Mouse (Mus musculus) midbrain, embryonic 15.5 days (tissue): ENCODE measurements around the gene Samd14. TPM values are rescaled to one million over a fixed set of nuclear protein-coding genes. Genes with fewer than 3 reads are reported as not detected.

ENCODE experiments used
- ATAC-seq: fragments of 200-750 bp; cut with Nextera tagmentation; replicated peaks from 2 replicates; pipeline ENCODE4 v1.8.0; 2017; ENCODE audit warnings: moderate TSS enrichment
- H3K27ac ChIP-seq: fragments of 300-500 bp; sonication (generic); 2 replicates; pipeline ENCODE4 v1.5.1; 2015; ENCODE audit warnings: mild to moderate bottlenecking, inconsistent platforms
- H3K27me3 ChIP-seq: fragments of 300-500 bp; sonication (generic); replicated peaks from 2 replicates; pipeline ENCODE4 v1.6.1; 2015; ENCODE audit warnings: inconsistent platforms
- H3K36me3 ChIP-seq: fragments of 300-500 bp; sonication (generic); replicated peaks from 2 replicates; pipeline ENCODE4 v1.6.1; 2015; ENCODE audit warnings: inconsistent platforms
- H3K4me1 ChIP-seq: fragments of 300-500 bp; sonication (generic); 2 replicates; pipeline ENCODE4 v1.6.1; 2015; ENCODE audit warnings: inconsistent platforms
- H3K4me2 ChIP-seq: fragments of 300-500 bp; sonication (generic); 2 replicates; pipeline ENCODE4 v1.6.1; 2015; ENCODE audit warnings: inconsistent platforms, mild to moderate bottlenecking, moderate library complexity
- H3K4me3 ChIP-seq: fragments of 300-500 bp; sonication (generic); 2 replicates; pipeline ENCODE4 v1.5.1; 2015; ENCODE audit warnings: mild to moderate bottlenecking, inconsistent platforms
- H3K9ac ChIP-seq: fragments of 300-500 bp; sonication (generic); 2 replicates; pipeline ENCODE4 v1.6.1; 2015; ENCODE audit warnings: mild to moderate bottlenecking, inconsistent platforms
- H3K9me3 ChIP-seq: fragments of 300-500 bp; sonication (generic); 2 replicates; pipeline ENCODE4 v1.6.1; 2016; ENCODE audit warnings: inconsistent platforms
- WGBS: fragments of 180-500 bp; shearing (Covaris S2); methylation state at CpG from one replicate; pipeline ENCODE4 v1.1.7; 2015; ENCODE audit warnings: mixed read lengths; 5-methylcytosine and 5-hydroxymethylcytosine counted together
- polyA plus RNA-seq: library from polyadenylated mRNA; unstranded; fragments of >200 nt; fragmentation: Nextera tagmentation; extraction: Ambion mirVana; gene quantifications from 2 replicates; pipeline ENCODE4 v1.2.1, GENCODE M21; 2015

Samd14 gene
- polyA plus RNA-seq, 1 experiment from 2014 or later, result 177 TPM

GRCm38 (mm10) chr11:95043608-95044007 lies 33.9 kb downstream of the Samd14 start:
- no peak overlapping the region for H3K9ac ChIP-seq
- H3K4me3 ChIP-seq, result no peak overlapping the region
- H3K27me3 ChIP-seq, result no peaks in the 10 kb centered on the region
- ATAC-seq, result no peak
- peaks cover 24% of the 10 kb centered on the region for H3K4me1 ChIP-seq
- H3K9me3 ChIP-seq, result no peaks in the 10 kb centered on the region
- H3K27ac ChIP-seq, result no peak overlapping the region
- no peak overlapping the region for H3K4me2 ChIP-seq
- WGBS, result 60% methylated on average over 7 of the region's 7 CpGs
- H3K36me3 ChIP-seq, result no peaks in the 10 kb centered on the region

- no peaks in the 10 kb centered on the region for H3K27me3 ChIP-seq
- no peak overlapping the region for H3K27ac ChIP-seq
- no peak overlapping the region for H3K4me2 ChIP-seq
- no peak overlapping the region for H3K9ac ChIP-seq
- peaks cover 24% of the 10 kb centered on the region for H3K4me1 ChIP-seq
- H3K4me3 ChIP-seq, result no peak overlapping the region
- no peak for ATAC-seq
- 55% methylated on average over 12 of the region's 13 CpGs for WGBS
- H3K9me3 ChIP-seq, result no peaks in the 10 kb centered on the region
- no peaks in the 10 kb centered on the region for H3K36me3 ChIP-seq
Measured at GRCm38 (mm10) chr11:95044185-95044870, 34.6 kb downstream of the Samd14 start.

GRCm38 (mm10) chr11:95046980-95047680 lies 37.5 kb downstream of the Samd14 start:
- no peaks in the 10 kb centered on the region for H3K36me3 ChIP-seq
- H3K4me2 ChIP-seq, result no peak overlapping the region
- peaks cover 3% of the 10 kb centered on the region for H3K4me1 ChIP-seq
- no peaks in the 10 kb centered on the region for H3K9me3 ChIP-seq
- 64% methylated on average over 9 of the region's 9 CpGs for WGBS
- no peaks in the 10 kb centered on the region for H3K27me3 ChIP-seq
- H3K9ac ChIP-seq, result no peak overlapping the region
- no peak; the same call in 1 of the 2 replicates for ATAC-seq
- no peak overlapping the region for H3K27ac ChIP-seq
- no peak overlapping the region for H3K4me3 ChIP-seq

GRCm38 (mm10) chr11:95053062-95053461 lies 43.4 kb downstream of the Samd14 start:
- H3K9me3 ChIP-seq, result no peaks in the 10 kb centered on the region
- no peak for ATAC-seq
- peaks cover 5% of the 10 kb centered on the region; the same call in 1 of the 2 replicates for H3K4me1 ChIP-seq
- WGBS, result 76% methylated on average over 9 of the region's 9 CpGs
- H3K4me3 ChIP-seq, result no peak overlapping the region
- no peak overlapping the region for H3K27ac ChIP-seq
- peaks cover 6% of the 10 kb centered on the region; the same call in 1 of the 2 replicates for H3K27me3 ChIP-seq
- H3K9ac ChIP-seq, result no peak overlapping the region
- H3K36me3 ChIP-seq, result no peaks in the 10 kb centered on the region; the same call in 1 of the 2 replicates
- H3K4me2 ChIP-seq, result no peak overlapping the region

- ATAC-seq, result peak; percentile 42; the same call in 1 of the 2 replicates
- no peak overlapping the region for H3K9ac ChIP-seq
- peaks cover 5% of the 10 kb centered on the region; the same call in 1 of the 2 replicates for H3K4me1 ChIP-seq
- H3K36me3 ChIP-seq, result no peaks in the 10 kb centered on the region; the same call in 1 of the 2 replicates
- no peak overlapping the region for H3K27ac ChIP-seq
- peak overlapping the region; percentile 28 for H3K4me2 ChIP-seq
- H3K4me3 ChIP-seq, result no peak overlapping the region; the same call in 1 of the 2 replicates
- no peaks in the 10 kb centered on the region for H3K9me3 ChIP-seq
- peaks cover 8% of the 10 kb centered on the region; the same call in 1 of the 2 replicates for H3K27me3 ChIP-seq
- 22% methylated on average over 19 of the region's 19 CpGs for WGBS
Measured at GRCm38 (mm10) chr11:95056768-95057501, 47.3 kb downstream of the Samd14 start.

GRCm38 (mm10) chr11:95069226-95069957 lies 59.7 kb downstream of the Samd14 start:
- Histone ChIP-seq H3K4me1 (peaks cover 1% of the 10 kb centered on the region; the same call in 1 of the 2 replicates), H3K27ac (no peak overlapping the region), H3K27me3 (peaks cover 4% of the 10 kb centered on the region; the same call in 1 of the 2 replicates), H3K9ac (no peak overlapping the region), H3K4me2 (no peak overlapping the region), H3K4me3 (no peak overlapping the region), H3K36me3 (peaks cover 4% of the 10 kb centered on the region; the same call in 1 of the 2 replicates), H3K9me3 (no peaks in the 10 kb centered on the region)
- ATAC-seq, result no peak
- WGBS, result 86% methylated on average over 10 of the region's 10 CpGs

- Histone ChIP-seq H3K36me3 (peaks cover 2% of the 10 kb centered on the region; the same call in 1 of the 2 replicates), H3K9me3 (no peaks in the 10 kb centered on the region), H3K4me2 (no peak overlapping the region), H3K27ac (no peak overlapping the region), H3K27me3 (peaks cover 14% of the 10 kb centered on the region; the same call in 1 of the 2 replicates), H3K4me3 (no peak overlapping the region), H3K9ac (no peak overlapping the region), H3K4me1 (peaks cover 11% of the 10 kb centered on the region)
- no peak for ATAC-seq
- 69% methylated on average over 8 of the region's 8 CpGs for WGBS
Measured at GRCm38 (mm10) chr11:95070140-95071107, 60.7 kb downstream of the Samd14 start.

GRCm38 (mm10) chr11:95071266-95071665 lies 61.6 kb downstream of the Samd14 start:
- Histone ChIP-seq H3K9ac (no peak overlapping the region), H3K4me2 (no peak overlapping the region), H3K27me3 (peaks cover 16% of the 10 kb centered on the region; the same call in 1 of the 2 replicates), H3K9me3 (no peaks in the 10 kb centered on the region), H3K4me1 (peaks cover 19% of the 10 kb centered on the region), H3K4me3 (no peak overlapping the region), H3K27ac (no peak overlapping the region), H3K36me3 (no peaks in the 10 kb centered on the region)
- no peak for ATAC-seq
- 45% methylated on average over 7 of the region's 7 CpGs for WGBS

GRCm38 (mm10) chr11:95072136-95072535 lies 62.5 kb downstream of the Samd14 start:
- Histone ChIP-seq H3K9me3 (no peaks in the 10 kb centered on the region), H3K9ac (no peak overlapping the region), H3K4me2 (no peak overlapping the region), H3K36me3 (no peaks in the 10 kb centered on the region), H3K4me1 (peaks cover 26% of the 10 kb centered on the region), H3K27ac (no peak overlapping the region), H3K4me3 (no peak overlapping the region), H3K27me3 (peaks cover 17% of the 10 kb centered on the region; the same call in 1 of the 2 replicates)
- ATAC-seq, result no peak
- WGBS, result 60% methylated on average over 8 of the region's 8 CpGs

- Histone ChIP-seq H3K27ac (no peak overlapping the region), H3K4me3 (no peak overlapping the region), H3K27me3 (peaks cover 23% of the 10 kb centered on the region; the same call in 1 of the 2 replicates), H3K36me3 (no peaks in the 10 kb centered on the region), H3K4me1 (peaks cover 29% of the 10 kb centered on the region), H3K9me3 (no peaks in the 10 kb centered on the region), H3K4me2 (no peak overlapping the region), H3K9ac (no peak overlapping the region)
- ATAC-seq, result no peak
- 78% methylated on average over 5 of the region's 5 CpGs for WGBS
Measured at GRCm38 (mm10) chr11:95072804-95073203, 63.1 kb downstream of the Samd14 start.

- Histone ChIP-seq H3K9me3 (no peaks in the 10 kb centered on the region), H3K4me3 (no peak overlapping the region), H3K27ac (no peak overlapping the region), H3K27me3 (peaks cover 33% of the 10 kb centered on the region), H3K4me1 (peaks cover 29% of the 10 kb centered on the region), H3K9ac (no peak overlapping the region), H3K4me2 (no peak overlapping the region), H3K36me3 (no peaks in the 10 kb centered on the region)
- 80% methylated on average over 4 of the region's 4 CpGs for WGBS
- no peak for ATAC-seq
Measured at GRCm38 (mm10) chr11:95073835-95074234, 64.2 kb downstream of the Samd14 start.
